Mouse (Mus musculus): ENCODE data around the gene Tmem115. TPM values are rescaled to one million over a fixed set of nuclear protein-coding genes. Genes with fewer than 3 reads are reported as not detected.

Gene Tmem115
- 10 to 100 TPM; 33.3 to 38.1 TPM for total RNA-seq (2021)
- long read RNA-seq, experiment 1, transcript Tmem115-201 (2 exons, 2,194 nt): major isoform, 50 of 50 reads
- long read RNA-seq, experiment 1, partial matches to known transcripts: 0 of 50 reads
- long read RNA-seq, experiment 1, other reads (novel, unspliced or antisense): 0 of 50 reads
- long read RNA-seq, experiment 2, transcript Tmem115-201 (2 exons, 2,194 nt): major isoform, 70 of 70 reads
- long read RNA-seq, experiment 2, partial matches to known transcripts: 0 of 70 reads
- long read RNA-seq, experiment 2, other reads (novel, unspliced or antisense): 0 of 70 reads

GRCm38 (mm10) chr9:107533791-107534407 lies at the start of gene Tmem115:
TSS of gene Tmem115 (plus strand) at chr9:107533945.
- DNase-seq (ENCODE audit: low spot score in 2 of 2): peak; percentile 90 to 98

GRCm38 (mm10) chr9:107484302-107484701 lies 49.4 kb upstream of the Tmem115 start:
- DNase-seq (ENCODE audit: low spot score in 2 of 2): peak; percentile 43 to 55

- no peak for DNase-seq (ENCODE audit: low spot score in 2 of 2)
Measured at GRCm38 (mm10) chr9:107484766-107485165, 49.0 kb upstream of the Tmem115 start.

- DNase-seq (ENCODE audit: low spot score in 2 of 2): no peak
Measured at GRCm38 (mm10) chr9:107486086-107486485, 47.7 kb upstream of the Tmem115 start.

- no peak for DNase-seq (ENCODE audit: low spot score in 2 of 2)
Measured at GRCm38 (mm10) chr9:107486507-107487225, 47.1 kb upstream of the Tmem115 start.

- DNase-seq (ENCODE audit: low spot score in 2 of 2): no peak
Measured at GRCm38 (mm10) chr9:107490146-107490545, 43.6 kb upstream of the Tmem115 start.

- no peak for DNase-seq (ENCODE audit: low spot score in 2 of 2)
Measured at GRCm38 (mm10) chr9:107490625-107491024, 43.1 kb upstream of the Tmem115 start.

- no peak for DNase-seq (ENCODE audit: low spot score in 2 of 2)
Measured at GRCm38 (mm10) chr9:107493511-107493910, 40.2 kb upstream of the Tmem115 start.

GRCm38 (mm10) chr9:107494238-107494637 lies 39.5 kb upstream of the Tmem115 start:
- DNase-seq (ENCODE audit: low spot score in 2 of 2): no peak

- no peak for DNase-seq (ENCODE audit: low spot score in 2 of 2)
Measured at GRCm38 (mm10) chr9:107496359-107496758, 37.4 kb upstream of the Tmem115 start.

GRCm38 (mm10) chr9:107500708-107501286 lies 32.9 kb upstream of the Tmem115 start:
- no peak for DNase-seq (ENCODE audit: low spot score in 2 of 2)

GRCm38 (mm10) chr9:107502131-107502846 lies 31.5 kb upstream of the Tmem115 start:
- DNase-seq (ENCODE audit: low spot score in 2 of 2): no peak

GRCm38 (mm10) chr9:107504662-107505537 lies 28.8 kb upstream of the Tmem115 start:
- DNase-seq (ENCODE audit: low spot score in 2 of 2): peak in 1 of 2 experiments; percentile 43

- peak; percentile 39 to 69 for DNase-seq (ENCODE audit: low spot score in 2 of 2)
Measured at GRCm38 (mm10) chr9:107508266-107508665, 25.5 kb upstream of the Tmem115 start.

GRCm38 (mm10) chr9:107510384-107511100 lies 23.2 kb upstream of the Tmem115 start:
- DNase-seq (ENCODE audit: low spot score in 2 of 2): no peak

GRCm38 (mm10) chr9:107511436-107511835 lies 22.3 kb upstream of the Tmem115 start:
- no peak for DNase-seq (ENCODE audit: low spot score in 2 of 2)

GRCm38 (mm10) chr9:107512326-107512725 lies 21.4 kb upstream of the Tmem115 start:
- DNase-seq (ENCODE audit: low spot score in 2 of 2): no peak

GRCm38 (mm10) chr9:107514303-107514955 lies 19.3 kb upstream of the Tmem115 start:
- DNase-seq (ENCODE audit: low spot score in 2 of 2): peak; percentile 86 to 87

GRCm38 (mm10) chr9:107520331-107520730 lies 13.4 kb upstream of the Tmem115 start:
- DNase-seq (ENCODE audit: low spot score in 2 of 2): no peak
